Mouse (Mus musculus) brain, adult 2 months (tissue): ENCODE measurements around the gene Ptp4a2.
"Not testable (repeated sequence)": the region's sequence is repeated elsewhere in the genome, so short reads cannot be mapped to it uniquely, and the experiment has no call there.

Experiments
- DNase-seq: peaks from one replicate; pipeline ENCODE4 v3.0.0; 2011; ENCODE audit warnings: low read depth, low spot score

The Ptp4a2 gene

GRCm38 (mm10) chr4:129810798-129811604, at the start of gene Ptp4a2:
Gene Ptp4a2 (plus strand): TSS chr4:129811219.
- DNase-seq = peak; percentile 34

- DNase-seq = no peak
Observed at GRCm38 (mm10) chr4:129761606-129762005, 49.4 kb upstream of the Ptp4a2 start.

GRCm38 (mm10) chr4:129762496-129762895, 48.5 kb upstream of the Ptp4a2 start:
- DNase-seq = not testable (repeated sequence)

- DNase-seq = no peak
Observed at GRCm38 (mm10) chr4:129765351-129765750, 45.7 kb upstream of the Ptp4a2 start.

- no peak for DNase-seq
Observed at GRCm38 (mm10) chr4:129767782-129768181, 43.2 kb upstream of the Ptp4a2 start.

- not testable (repeated sequence) for DNase-seq
Observed at GRCm38 (mm10) chr4:129768742-129769141, 42.3 kb upstream of the Ptp4a2 start.

GRCm38 (mm10) chr4:129770600-129770999, 40.4 kb upstream of the Ptp4a2 start:
- DNase-seq = no peak

GRCm38 (mm10) chr4:129771314-129771671, 39.7 kb upstream of the Ptp4a2 start:
- no peak for DNase-seq

- peak; percentile 88 for DNase-seq
Observed at GRCm38 (mm10) chr4:129771672-129772521, 39.1 kb upstream of the Ptp4a2 start.

GRCm38 (mm10) chr4:129781881-129782675, 28.9 kb upstream of the Ptp4a2 start:
- peak; percentile 67 for DNase-seq

- DNase-seq = no peak
Observed at GRCm38 (mm10) chr4:129782857-129783331, 28.1 kb upstream of the Ptp4a2 start.

GRCm38 (mm10) chr4:129783506-129783905, 27.5 kb upstream of the Ptp4a2 start:
- no peak for DNase-seq

GRCm38 (mm10) chr4:129785178-129785577, 25.8 kb upstream of the Ptp4a2 start:
- peak; percentile 92 for DNase-seq

- no peak for DNase-seq
Observed at GRCm38 (mm10) chr4:129788693-129789092, 22.3 kb upstream of the Ptp4a2 start.

GRCm38 (mm10) chr4:129789635-129790034, 21.4 kb upstream of the Ptp4a2 start:
- DNase-seq = no peak

GRCm38 (mm10) chr4:129790475-129790874, 20.5 kb upstream of the Ptp4a2 start:
- DNase-seq = no peak

- DNase-seq = peak; percentile 51
Observed at GRCm38 (mm10) chr4:129791399-129791798, 19.6 kb upstream of the Ptp4a2 start.

- no peak for DNase-seq
Observed at GRCm38 (mm10) chr4:129792666-129793202, 18.3 kb upstream of the Ptp4a2 start.

GRCm38 (mm10) chr4:129793713-129794329, 17.2 kb upstream of the Ptp4a2 start:
- peak; percentile 33 for DNase-seq

GRCm38 (mm10) chr4:129795151-129795860, 15.7 kb upstream of the Ptp4a2 start:
- peak; percentile 70 for DNase-seq
